Mouse (Mus musculus) ES-Bruce4 (cell line): ENCODE data around the gene Il2rb. TPM values are rescaled to one million over a fixed set of nuclear protein-coding genes. Genes with fewer than 3 reads are reported as not detected.

ENCODE experiments used
- H3K27ac ChIP-seq: 2 replicates; pipeline ENCODE4 v1.5.1; 2012; ENCODE audit warnings: low read length, inconsistent platforms; ENCODE audit not compliant: insufficient read depth
- H3K27me3 ChIP-seq: 2 replicates; pipeline ENCODE4 v1.6.1; 2012; ENCODE audit warnings: mild to moderate bottlenecking, low read length, inconsistent platforms; ENCODE audit not compliant: control insufficient read depth, poor library complexity, insufficient read depth, severe bottlenecking
- H3K36me3 ChIP-seq: 2 replicates; pipeline ENCODE4 v1.6.1; 2012; ENCODE audit warnings: inconsistent platforms, mild to moderate bottlenecking, low read length, moderate library complexity; ENCODE audit not compliant: control insufficient read depth, poor library complexity, insufficient read depth, severe bottlenecking
- H3K4me1 ChIP-seq: one replicate; pipeline ENCODE4 v1.8.1; 2011; ENCODE audit warnings: low read length; ENCODE audit not compliant: control insufficient read depth, insufficient read depth
- H3K4me3 ChIP-seq: 2 replicates; pipeline ENCODE4 v1.5.1; 2011; ENCODE audit warnings: low read depth, mild to moderate bottlenecking, low read length
- H3K9ac ChIP-seq: 2 replicates; pipeline ENCODE4 v1.6.1; 2012; ENCODE audit warnings: low read depth, mild to moderate bottlenecking, inconsistent platforms; ENCODE audit not compliant: poor library complexity, severe bottlenecking
- H3K9me3 ChIP-seq: replicated peaks from 2 replicates; pipeline ENCODE4 v1.6.1; 2012; ENCODE audit warnings: mild to moderate bottlenecking, low read length, inconsistent platforms; ENCODE audit not compliant: control insufficient read depth, poor library complexity, insufficient read depth, severe bottlenecking
- CTCF ChIP-seq: IDR thresholded peaks from one replicate; pipeline ENCODE4 v1.8.1; 2011; ENCODE audit warnings: low read depth, low read length
- EP300 ChIP-seq: IDR thresholded peaks from 2 replicates; pipeline ENCODE4 v1.6.1; 2011; ENCODE audit warnings: low read depth, low read length; ENCODE audit not compliant: insufficient read depth
- POLR2A ChIP-seq: IDR thresholded peaks from one replicate; pipeline ENCODE4 v1.8.1; 2011; ENCODE audit warnings: low read length; ENCODE audit not compliant: insufficient read depth
- polyA plus RNA-seq: library from polyadenylated mRNA; stranded (reverse); fragments of >200 nt; gene quantifications from 2 replicates; pipeline ENCODE4 v1.2.4, GENCODE M21; 2011; ENCODE audit warnings: low read depth; ENCODE audit not compliant: missing spikeins, insufficient read depth, insufficient read length

The Il2rb gene
- polyA plus RNA-seq, 1 experiment, result 0.42 TPM

DNA sequence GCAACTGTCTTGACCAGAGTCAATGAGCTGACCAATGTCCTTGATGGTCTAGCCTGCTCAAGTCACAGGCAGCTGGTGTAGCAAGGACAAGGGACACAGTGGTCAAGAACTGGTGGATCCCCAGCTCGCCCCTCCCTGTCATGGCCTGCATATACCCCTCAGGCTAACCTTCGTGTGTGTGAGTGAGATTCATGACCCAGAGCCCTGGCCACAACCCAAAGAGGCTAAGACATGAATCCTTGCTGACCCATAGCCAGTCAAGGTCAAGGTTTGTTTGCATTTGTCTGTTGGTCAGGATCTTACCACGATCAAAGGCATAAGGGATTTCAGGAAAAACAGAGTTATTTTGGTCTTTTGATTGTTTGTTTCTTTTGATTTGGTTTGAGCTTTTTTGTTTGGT, 12.6 kb downstream of the Il2rb start:
- no peaks in the 10 kb centered on the region for H3K36me3 ChIP-seq

DNA sequence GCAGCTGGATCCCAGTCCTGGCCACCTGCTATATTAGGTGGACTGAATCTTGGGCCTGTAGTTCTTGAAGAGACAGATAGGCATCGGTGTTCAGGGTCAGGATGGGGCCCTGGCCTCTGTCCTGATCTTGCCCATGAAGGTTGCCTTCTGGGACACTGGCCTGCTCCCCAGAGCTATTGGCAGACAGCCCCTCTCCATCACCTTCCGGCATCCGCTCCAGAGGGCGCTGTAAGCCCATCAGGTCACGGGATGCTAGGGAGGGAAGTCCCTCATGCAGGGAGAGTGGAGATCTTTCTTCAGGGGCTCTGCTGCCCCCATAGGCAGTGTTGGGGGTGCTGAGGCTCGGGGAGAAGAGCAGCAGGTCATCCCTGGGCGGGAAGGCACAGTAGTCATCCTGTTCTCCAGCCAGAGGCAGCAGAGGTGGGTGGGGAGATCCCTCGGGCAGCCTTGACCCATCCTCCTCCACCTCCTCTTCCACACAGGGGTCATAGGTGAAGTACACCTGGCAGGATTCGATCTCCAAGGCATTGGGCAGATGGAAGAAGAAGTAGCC, 13.5 kb downstream of the Il2rb start:
- Histone ChIP-seq H3K4me1 (no peaks in the 10 kb centered on the region), H3K4me3 (no peak overlapping the region), H3K36me3 (no peaks in the 10 kb centered on the region), H3K9me3 (no peaks in the 10 kb centered on the region), H3K9ac (no peak overlapping the region), H3K27ac (no peak overlapping the region), H3K27me3 (no peaks in the 10 kb centered on the region)
- peak; percentile 46 for TF ChIP-seq CTCF
- no peak for TF ChIP-seq POLR2A

More for the DNA sequence above, 12.6 kb downstream of the Il2rb start:
- Histone ChIP-seq H3K27me3 (no peaks in the 10 kb centered on the region), H3K9ac (no peak overlapping the region), H3K27ac (no peak overlapping the region), H3K4me1 (no peaks in the 10 kb centered on the region), H3K4me3 (no peak overlapping the region), H3K9me3 (no peaks in the 10 kb centered on the region)
- no peak for TF ChIP-seq EP300
- TF ChIP-seq POLR2A, result no peak
- TF ChIP-seq CTCF, result no peak

DNA sequence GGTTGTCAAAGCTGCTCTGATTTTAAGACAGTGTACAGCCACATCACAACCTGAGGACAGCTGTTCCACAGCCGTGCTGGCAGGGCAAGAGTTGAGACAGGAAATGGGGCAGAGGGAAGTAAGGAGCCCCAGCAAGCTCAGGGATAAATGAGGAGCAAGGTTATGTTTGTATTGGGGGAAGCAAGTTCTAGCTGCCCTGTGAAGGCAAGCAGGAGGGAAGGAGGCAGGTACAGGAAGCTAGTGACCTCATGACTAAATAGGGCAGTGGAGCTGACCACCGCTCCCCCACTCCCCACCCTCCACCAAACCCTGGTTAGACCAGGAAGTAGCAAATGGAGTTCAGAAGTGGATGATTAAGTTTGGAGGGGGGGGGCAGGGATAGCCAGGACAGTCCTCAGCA, 14.1 kb downstream of the Il2rb start:
- TF ChIP-seq CTCF, result no peak
- H3K9ac ChIP-seq, result no peak overlapping the region
- no peaks in the 10 kb centered on the region for H3K36me3 ChIP-seq
- H3K9me3 ChIP-seq, result no peaks in the 10 kb centered on the region
- no peaks in the 10 kb centered on the region for H3K4me1 ChIP-seq
- no peak overlapping the region for H3K27ac ChIP-seq
- H3K4me3 ChIP-seq, result no peak overlapping the region
- no peaks in the 10 kb centered on the region for H3K27me3 ChIP-seq

DNA sequence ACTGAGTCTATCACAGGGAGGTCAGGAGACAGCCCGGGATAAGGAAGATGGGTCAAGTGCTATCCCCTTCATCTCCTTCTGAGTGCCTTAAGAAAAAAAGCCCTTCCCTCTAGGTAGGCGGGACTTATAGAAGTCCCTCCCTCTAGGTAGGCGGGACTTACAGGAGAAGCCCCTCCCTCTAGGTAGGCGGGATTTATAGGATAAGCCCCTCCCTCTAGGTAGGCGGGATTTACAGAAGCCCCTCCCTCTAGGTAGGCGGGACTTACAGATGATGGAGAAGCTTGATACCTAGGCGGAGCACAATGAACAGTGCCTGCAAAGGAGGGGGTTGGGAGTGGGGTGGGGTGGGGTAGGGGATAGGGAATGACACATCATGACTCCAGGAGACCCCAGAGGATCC, 15.0 kb downstream of the Il2rb start:
- H3K4me3 ChIP-seq, result no peak overlapping the region
- H3K4me1 ChIP-seq, result no peaks in the 10 kb centered on the region
- H3K27ac ChIP-seq, result no peak overlapping the region
- no peak overlapping the region for H3K9ac ChIP-seq
- no peaks in the 10 kb centered on the region for H3K36me3 ChIP-seq
- H3K27me3 ChIP-seq, result no peaks in the 10 kb centered on the region
- TF ChIP-seq CTCF (no peak), POLR2A (no peak), EP300 (no peak)
- H3K9me3 ChIP-seq, result no peaks in the 10 kb centered on the region

DNA sequence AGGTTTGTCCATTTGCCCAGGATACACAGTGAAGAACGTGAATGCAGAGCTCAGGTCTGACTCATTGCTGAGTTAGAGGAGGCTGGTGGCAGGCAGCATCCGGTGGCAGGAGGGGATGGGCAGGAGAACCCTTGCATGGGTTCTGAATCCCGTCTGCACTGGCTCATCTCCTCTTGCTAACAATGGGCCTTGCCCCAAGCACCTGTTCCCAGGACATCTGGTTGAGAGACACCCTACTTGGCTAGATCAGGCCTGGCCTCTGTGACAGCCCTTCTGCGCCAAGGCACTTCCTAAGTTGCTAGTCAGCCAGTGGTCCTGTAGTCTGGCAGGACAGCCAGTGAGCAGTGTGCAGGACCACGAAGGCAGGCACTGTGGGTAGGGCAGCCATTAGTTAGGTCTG, 15.6 kb downstream of the Il2rb start:
- no peak for TF ChIP-seq EP300
- no peak for TF ChIP-seq POLR2A
- TF ChIP-seq CTCF, result no peak
- Histone ChIP-seq H3K27ac (no peak overlapping the region), H3K36me3 (no peaks in the 10 kb centered on the region), H3K9ac (no peak overlapping the region), H3K4me3 (no peak overlapping the region), H3K4me1 (no peaks in the 10 kb centered on the region), H3K9me3 (no peaks in the 10 kb centered on the region), H3K27me3 (no peaks in the 10 kb centered on the region)

DNA sequence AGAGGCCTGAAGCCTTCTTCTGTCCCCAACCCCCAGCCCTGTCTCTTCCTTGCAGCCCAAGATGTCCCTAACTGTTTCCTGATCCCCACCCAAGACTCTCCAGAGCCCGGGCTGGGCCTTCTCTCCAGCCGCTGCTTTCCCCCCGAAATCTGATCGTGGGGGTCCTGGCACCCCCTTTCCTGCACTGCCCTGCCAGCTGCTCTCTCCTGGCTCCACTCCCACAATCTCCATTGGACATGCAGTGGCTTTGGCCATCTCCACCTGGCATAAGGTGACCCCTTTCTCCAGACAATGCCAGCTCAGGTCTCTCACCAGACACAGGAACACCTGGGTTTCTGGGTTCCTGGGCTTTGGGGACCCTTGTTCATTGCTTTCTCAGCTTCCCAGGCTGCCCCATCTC, 17.0 kb downstream of the Il2rb start:
- TF ChIP-seq CTCF (no peak), EP300 (no peak), POLR2A (no peak)

More for the DNA sequence above, 17.0 kb downstream of the Il2rb start:
- H3K9me3 ChIP-seq, result no peaks in the 10 kb centered on the region
- H3K4me3 ChIP-seq, result no peak overlapping the region
- H3K9ac ChIP-seq, result no peak overlapping the region
- no peak overlapping the region for H3K27ac ChIP-seq
- H3K4me1 ChIP-seq, result no peaks in the 10 kb centered on the region
- no peaks in the 10 kb centered on the region for H3K27me3 ChIP-seq
- no peaks in the 10 kb centered on the region for H3K36me3 ChIP-seq
